In genomic region chr1:170646606-170647287, GRCm38 (mm10) we compare ENCODE assay signal across 13 mouse cellular contexts. TPM values are rescaled to one million over a fixed set of nuclear protein-coding genes. Genes with fewer than 3 reads are reported as not detected.
DNase-seq lines count a peak whose midpoint lies in the region; ATAC-seq and TF ChIP-seq lines count a peak whose summit lies in the region.
"Had no signal": no experiment of that assay in that cellular context is flagged by ENCODE, and none has a peak within 500 bp of the region (broad histone marks: within the 10 kb centered on the region; RNA-seq: fewer than 3 reads in every experiment).

No protein-coding gene starts in this region.

- peak overlapping the region; percentile 73 for H3K27ac ChIP-seq in heart, embryonic 13.5 days (replicated peaks)
- no peak overlapping the region for H3K27ac ChIP-seq in testis, adult 2 months (ENCODE audit: control insufficient read depth, insufficient read depth, low read depth, low read length)
- H3K27ac ChIP-seq in limb, embryonic 14.5 days (replicated peaks; ENCODE audit: low read depth, low read length) = peak overlapping the region; percentile 34; the same call in 1 of the 2 replicates
- H3K27ac ChIP-seq: midbrain, embryonic 10.5 days had no signal

- H3K9ac ChIP-seq in heart, embryonic 13.5 days = peak overlapping the region; percentile 83
- peak overlapping the region; percentile 36; the same call in 1 of the 2 replicates for H3K9ac ChIP-seq in limb, embryonic 14.5 days (ENCODE audit: low read depth, low read length, severe bottlenecking)

- no peaks in the 10 kb centered on the region for H3K27me3 ChIP-seq in heart, embryonic 13.5 days (replicated peaks)
- H3K27me3 ChIP-seq in testis, adult 2 months (ENCODE audit: control insufficient read depth, insufficient read depth, low read length) = no peaks in the 10 kb centered on the region
- H3K27me3 ChIP-seq in limb, embryonic 14.5 days (ENCODE audit: control insufficient read depth, insufficient read depth, low read length) = no peaks in the 10 kb centered on the region

- H3K4me2 ChIP-seq in heart, embryonic 13.5 days = peak overlapping the region; percentile 71
- peak overlapping the region; percentile 78 for H3K4me2 ChIP-seq in limb, embryonic 14.5 days (replicated peaks; ENCODE audit: low read depth, low read length, severe bottlenecking)

- no peak for ATAC-seq in heart, embryonic 13.5 days (ENCODE audit: extremely low read depth, insufficient number of reproducible peaks, low FRiP score, low TSS enrichment)
- no peak for ATAC-seq in limb, embryonic 14.5 days (ENCODE audit: low FRiP score, low read depth)

- no peaks in the 10 kb centered on the region for H3K9me3 ChIP-seq in heart, embryonic 13.5 days
- no peaks in the 10 kb centered on the region for H3K9me3 ChIP-seq in limb, embryonic 14.5 days (ENCODE audit: control insufficient read depth, low read length)
- H3K9me3 ChIP-seq: midbrain, embryonic 10.5 days had no signal

- H3K4me3 ChIP-seq in heart, embryonic 13.5 days = peak overlapping the region; percentile 58
- peak overlapping the region; percentile 28; the same call in 1 of the 2 replicates for H3K4me3 ChIP-seq in testis, adult 2 months (ENCODE audit: control insufficient read depth, low read depth, low read length)
- peak overlapping the region; percentile 53 for H3K4me3 ChIP-seq in limb, embryonic 14.5 days (replicated peaks; ENCODE audit: low read length)
- H3K4me3 ChIP-seq: midbrain, embryonic 10.5 days had no signal

- peaks cover 61% of the 10 kb centered on the region for H3K4me1 ChIP-seq in heart, embryonic 13.5 days
- H3K4me1 ChIP-seq in testis, adult 2 months (ENCODE audit: control insufficient read depth, insufficient read depth, low read length) = no peaks in the 10 kb centered on the region
- peaks cover 22% of the 10 kb centered on the region for H3K4me1 ChIP-seq in limb, embryonic 14.5 days (ENCODE audit: control insufficient read depth, insufficient read depth, low read length)

- H3K36me3 ChIP-seq in heart, embryonic 13.5 days = peaks cover 32% of the 10 kb centered on the region
- no peaks in the 10 kb centered on the region for H3K36me3 ChIP-seq in testis, adult 2 months (ENCODE audit: control insufficient read depth, insufficient read depth, low read length)
- H3K36me3 ChIP-seq in limb, embryonic 14.5 days (ENCODE audit: control insufficient read depth, insufficient read depth, low read length) = peaks cover 3% of the 10 kb centered on the region; the same call in 1 of the 2 replicates

- 56% methylated on average over 9 of the region's 9 CpGs for WGBS in heart, embryonic 13.5 days
- 63% methylated on average over 9 of the region's 9 CpGs for WGBS in limb, embryonic 14.5 days

- TF ChIP-seq CTCF in testis, adult 2 months (IDR thresholded peaks at IDR 0.05; ENCODE audit: control insufficient read depth, insufficient read depth, insufficient replicate concordance, low read depth, low read length) = no peak

- intact Hi-C loops in left cerebral cortex, postnatal 36 days (cut with DNase I) = no loop called here

- no peak for DNase-seq in heart, adult 9 months (ENCODE audit: low spot score in 2 of 2)
- no peak for DNase-seq in testis, postnatal 14 days (ENCODE audit: low spot score)
- no peak for DNase-seq in limb, embryonic 14.5 days (ENCODE audit: low spot score)
- DNase-seq in cerebellum, postnatal 4 days (ENCODE audit: low spot score in 2 of 2) = no peak
- DNase-seq in spleen, postnatal 36 days (ENCODE audit: low spot score in 2 of 2) = no peak
- DNase-seq in left cerebral cortex, postnatal 36 days (ENCODE audit: low spot score in 2 of 2) = no peak
- DNase-seq: layer of hippocampus, postnatal 36 days; retina, postnatal 1 day; thymus, postnatal 36 days had no signal

- TF ChIP-seq POLR2A in testis, adult 2 months (IDR thresholded peaks at IDR 0.05; ENCODE audit: control insufficient read depth, low read depth, low read length) = no peak
- no peak for TF ChIP-seq POLR2A in limb, embryonic 14.5 days (IDR thresholded peaks at IDR 0.05; ENCODE audit: borderline replicate concordance, extremely low read depth, insufficient read depth, insufficient read length)

RNA-seq across cellular contexts. Expression of gene Olfml2b, which starts 2.4 kb away (rescaled TPM):
- polyA plus RNA-seq in heart, embryonic 13.5 days (2015; fragmentation: Nextera tagmentation; extraction: Ambion mirVana) = 35.8 and 38.4 TPM in 2 replicates
- 5.3 and 6.4 TPM in 2 replicates for polyA plus RNA-seq in testis, adult 2 months (2012; rRNA removed)
- 50.4 and 57.7 TPM in 2 replicates for polyA plus RNA-seq in limb, embryonic 14.5 days (2012; rRNA removed)
- polyA plus RNA-seq in limb, embryonic 14.5 days (2014; fragmentation: Nextera tagmentation; extraction: Ambion mirVana) = 50.6 and 59.1 TPM in 2 replicates
- total RNA-seq in left cerebral cortex, postnatal 36 days (2021) = 1 to 10 TPM; 3.1 to 4.6 TPM

RNA-seq across cellular contexts. Expression of gene Nos1ap, which starts 57.1 kb away (rescaled TPM):
- 17.9 and 21.2 TPM in 2 replicates for polyA plus RNA-seq in heart, embryonic 13.5 days (2015; fragmentation: Nextera tagmentation; extraction: Ambion mirVana)
- 1.4 and 2.1 TPM in 2 replicates for polyA plus RNA-seq in testis, adult 2 months (2012; rRNA removed)
- polyA plus RNA-seq in limb, embryonic 14.5 days (2012; rRNA removed) = 11.6 and 12.3 TPM in 2 replicates
- 10.2 and 10.4 TPM in 2 replicates for polyA plus RNA-seq in limb, embryonic 14.5 days (2014; fragmentation: Nextera tagmentation; extraction: Ambion mirVana)
- total RNA-seq in left cerebral cortex, postnatal 36 days (2021) = 100 to 1,000 TPM; 190 to 195 TPM
- total RNA-seq: CH12.LX had no signal
